Mouse (Mus musculus) kidney, postnatal 0 days (tissue): ENCODE measurements at regions not wholly inside any gene's neighbourhood (a gene's known extent, or its start where the extent isn't known, plus 50 kb on each side); places are given as distances from the start of the nearest gene placed in this dataset.

ENCODE experiments used
- ATAC-seq: fragments of 200-750 bp; cut with Nextera tagmentation; replicated peaks from 2 replicates; pipeline ENCODE4 v1.8.0; 2017; ENCODE audit warnings: low read depth, moderate number of reproducible peaks, moderate TSS enrichment, moderate library complexity; ENCODE audit not compliant: low FRiP score
- DNase-seq: peaks from one replicate; pipeline ENCODE4 v3.0.0-alpha.2; 2016; ENCODE audit warnings: low spot score
- H3K27ac ChIP-seq: fragments of 300-500 bp; sonication (generic); 2 replicates; pipeline ENCODE4 v1.5.1; 2014; ENCODE audit warnings: mild to moderate bottlenecking
- H3K27me3 ChIP-seq: fragments of 300-500 bp; sonication (generic); 2 replicates; pipeline ENCODE4 v1.6.1; 2014; ENCODE audit warnings: low read length, mixed read lengths; ENCODE audit not compliant: insufficient read depth
- H3K36me3 ChIP-seq: fragments of 300-500 bp; sonication (generic); 2 replicates; pipeline ENCODE4 v1.6.1; 2014; ENCODE audit warnings: low read length, mixed read lengths; ENCODE audit not compliant: insufficient read depth
- H3K4me1 ChIP-seq: fragments of 300-500 bp; sonication (generic); replicated peaks from 2 replicates; pipeline ENCODE4 v1.6.1; 2014; ENCODE audit warnings: antibody characterized with exemption, low read length, mixed read lengths; ENCODE audit not compliant: insufficient read depth
- H3K4me2 ChIP-seq: fragments of 300-500 bp; sonication (generic); 2 replicates; pipeline ENCODE4 v1.6.1; 2014; ENCODE audit warnings: mild to moderate bottlenecking, low read length, moderate library complexity, mixed read lengths
- H3K4me3 ChIP-seq: fragments of 300-500 bp; sonication (generic); replicated peaks from 2 replicates; pipeline ENCODE4 v1.5.1; 2014; ENCODE audit warnings: low read depth, low read length
- H3K9ac ChIP-seq: fragments of 300-500 bp; sonication (generic); 2 replicates; pipeline ENCODE4 v1.6.1; 2014; ENCODE audit warnings: low read depth, low read length
- H3K9me3 ChIP-seq: fragments of 300-500 bp; sonication (generic); replicated peaks from 2 replicates; pipeline ENCODE4 v1.6.1; 2016; ENCODE audit warnings: low read length, inconsistent platforms, mixed read lengths
- CTCF ChIP-seq: IDR thresholded peaks from 2 replicates; pipeline ENCODE4 v1.5.1; 2016; ENCODE audit warnings: antibody characterized with exemption, low read depth, mild to moderate bottlenecking, moderate library complexity
- WGBS: fragments of 180-500 bp; shearing (Covaris S2); extraction: QIAGEN DNeasy Blood & Tissue Kit; methylation state at CpG from one replicate; pipeline ENCODE4 v1.1.7; 2014; 5-methylcytosine and 5-hydroxymethylcytosine counted together

DNA sequence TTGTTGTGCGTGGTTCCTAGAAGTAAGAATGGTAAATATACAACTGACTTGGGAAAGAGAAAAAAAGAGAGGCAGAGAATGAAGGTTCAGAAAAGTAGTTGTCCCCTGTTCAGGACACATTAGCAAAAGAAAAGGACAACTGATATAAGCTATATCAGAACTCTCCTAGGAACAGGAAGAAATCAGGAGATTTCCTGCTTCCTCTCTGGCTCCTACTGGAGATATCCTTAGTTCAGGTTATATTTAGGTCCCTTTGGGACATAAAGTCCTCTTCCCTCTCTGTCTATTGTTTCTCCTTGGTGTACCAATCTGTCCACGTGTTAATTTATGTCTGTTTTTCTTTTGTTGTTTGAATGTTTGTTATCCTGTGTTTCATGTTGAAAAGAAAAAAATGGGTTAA is 410.7 kb upstream of the Marcks start:
- H3K9me3 ChIP-seq, result no peaks in the 10 kb centered on the region
- TF ChIP-seq CTCF, result no peak
- no peak overlapping the region for H3K4me2 ChIP-seq
- H3K36me3 ChIP-seq, result no peaks in the 10 kb centered on the region
- peak; percentile 4 for DNase-seq
- no peak overlapping the region for H3K9ac ChIP-seq
- no peak overlapping the region for H3K4me3 ChIP-seq
- 88% methylated on average over 2 of the region's 2 CpGs for WGBS
- ATAC-seq, result no peak
- no peak overlapping the region for H3K27ac ChIP-seq
- no peaks in the 10 kb centered on the region for H3K27me3 ChIP-seq
- H3K4me1 ChIP-seq, result no peaks in the 10 kb centered on the region

DNA sequence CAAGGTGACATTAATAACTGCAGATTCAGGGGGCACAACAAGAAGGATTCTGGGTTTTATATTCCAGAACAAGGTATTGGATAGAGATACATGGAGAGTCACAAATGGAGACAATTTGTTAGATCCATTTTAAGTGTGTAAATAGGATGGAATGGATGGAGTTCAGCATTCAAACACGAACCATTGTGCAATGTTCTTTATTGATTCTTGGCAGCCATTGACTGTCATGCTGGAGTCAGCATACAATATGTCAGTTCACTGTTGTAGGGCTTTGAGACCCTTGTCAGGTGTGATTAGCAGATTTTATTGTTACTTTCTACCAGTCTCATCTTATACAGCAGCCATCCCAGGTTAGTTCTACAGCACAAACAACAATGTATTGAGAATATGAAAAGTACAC is 402.0 kb upstream of the Marcks start:
- Histone ChIP-seq H3K36me3 (no peaks in the 10 kb centered on the region), H3K4me3 (no peak overlapping the region), H3K4me2 (no peak overlapping the region), H3K4me1 (no peaks in the 10 kb centered on the region), H3K27me3 (no peaks in the 10 kb centered on the region), H3K9ac (no peak overlapping the region), H3K9me3 (no peaks in the 10 kb centered on the region), H3K27ac (no peak overlapping the region)
- ATAC-seq (no peak), DNase-seq (no peak)
- TF ChIP-seq CTCF, result no peak
- 85% methylated on average over 1 of the region's 1 CpGs for WGBS

DNA sequence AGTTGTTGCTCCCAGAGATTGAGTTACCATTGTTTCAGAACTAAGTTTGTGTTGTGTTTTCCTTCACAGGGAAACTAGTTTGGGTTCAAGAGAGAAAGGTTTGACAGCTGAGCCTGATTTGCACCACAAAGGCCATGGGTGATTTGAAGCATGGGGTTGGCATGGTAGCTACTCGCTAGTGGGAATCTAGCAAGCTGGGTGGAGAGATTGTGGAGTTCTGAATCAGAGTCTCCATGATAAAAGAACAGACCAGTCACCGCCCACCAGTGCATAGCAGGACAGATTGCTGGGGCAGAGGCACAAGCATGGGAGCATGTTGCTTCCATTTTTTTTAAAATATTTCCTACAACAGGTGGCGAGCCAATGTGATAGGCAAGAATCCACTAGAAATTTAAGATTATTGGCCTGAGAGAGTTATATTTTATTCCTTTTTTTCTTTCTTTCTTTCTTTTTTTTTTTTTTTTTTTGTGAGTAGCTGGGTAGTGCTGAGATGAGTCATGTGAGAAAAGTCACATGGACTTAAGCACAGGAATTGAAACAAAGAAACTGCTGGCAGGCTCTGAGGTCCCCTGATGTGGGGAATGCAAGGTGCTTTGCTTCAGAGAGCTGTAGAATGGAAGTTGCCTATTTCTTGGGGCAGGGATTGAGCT is 367.4 kb upstream of the Marcks start:
- WGBS, result 89% methylated on average over 3 of the region's 3 CpGs
- TF ChIP-seq CTCF, result no peak
- no peaks in the 10 kb centered on the region for H3K36me3 ChIP-seq
- H3K4me3 ChIP-seq, result no peak overlapping the region
- H3K4me2 ChIP-seq, result no peak overlapping the region
- no peaks in the 10 kb centered on the region for H3K4me1 ChIP-seq
- no peaks in the 10 kb centered on the region for H3K27me3 ChIP-seq
- no peak overlapping the region for H3K27ac ChIP-seq
- no peak overlapping the region for H3K9ac ChIP-seq
- DNase-seq (no peak), ATAC-seq (no peak)
- no peaks in the 10 kb centered on the region for H3K9me3 ChIP-seq

DNA sequence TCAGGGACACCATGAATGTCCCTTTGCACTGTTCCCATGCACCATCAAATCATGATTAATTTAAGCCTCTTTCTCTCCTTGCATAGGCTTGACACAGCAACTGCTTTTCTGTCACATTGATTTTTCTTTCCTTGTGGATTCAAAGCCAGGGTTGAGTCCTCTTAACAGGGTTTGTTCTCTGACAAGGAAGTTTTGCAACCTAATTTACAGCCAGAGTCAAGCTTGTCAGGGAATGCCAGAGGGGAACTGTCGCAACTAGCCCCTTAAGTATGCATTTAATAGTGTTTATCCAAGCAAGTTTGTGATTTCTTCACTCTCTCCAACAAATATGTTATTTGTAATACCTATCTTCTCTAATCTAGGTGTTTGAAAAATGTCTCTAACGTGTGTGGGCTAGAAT is 365.7 kb upstream of the Marcks start:
- Histone ChIP-seq H3K4me1 (no peaks in the 10 kb centered on the region), H3K27ac (no peak overlapping the region), H3K9ac (no peak overlapping the region), H3K36me3 (no peaks in the 10 kb centered on the region), H3K4me3 (no peak overlapping the region), H3K9me3 (no peaks in the 10 kb centered on the region), H3K27me3 (no peaks in the 10 kb centered on the region), H3K4me2 (no peak overlapping the region)
- peak; percentile 25 for DNase-seq
- no peak for TF ChIP-seq CTCF
- ATAC-seq, result no peak
- 36% methylated on average over 2 of the region's 2 CpGs for WGBS

DNA sequence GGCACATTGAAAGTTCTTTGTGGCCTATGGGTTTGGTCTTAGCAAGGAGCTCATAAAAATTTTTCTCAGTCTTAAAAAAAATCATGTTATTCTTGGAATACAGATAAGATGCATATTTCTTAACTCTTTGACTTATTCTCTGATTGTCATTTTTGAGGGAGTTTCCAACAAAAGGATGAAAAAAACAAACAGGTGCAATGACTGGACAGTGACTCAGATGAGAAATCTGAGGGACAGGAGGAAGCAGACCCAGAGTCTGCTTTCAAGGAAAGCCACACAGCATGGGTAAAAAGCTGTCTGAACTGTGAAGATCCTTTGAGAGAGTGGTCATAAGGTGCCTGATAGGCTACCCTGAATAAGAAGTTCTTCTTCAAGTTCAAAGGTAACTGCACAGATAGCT is 363.8 kb upstream of the Marcks start:
- no peak for DNase-seq
- Histone ChIP-seq H3K27ac (no peak overlapping the region), H3K9me3 (no peaks in the 10 kb centered on the region), H3K36me3 (no peaks in the 10 kb centered on the region), H3K4me1 (no peaks in the 10 kb centered on the region), H3K4me2 (no peak overlapping the region), H3K4me3 (no peak overlapping the region), H3K27me3 (no peaks in the 10 kb centered on the region), H3K9ac (no peak overlapping the region)
- ATAC-seq, result no peak
- no peak for TF ChIP-seq CTCF

DNA sequence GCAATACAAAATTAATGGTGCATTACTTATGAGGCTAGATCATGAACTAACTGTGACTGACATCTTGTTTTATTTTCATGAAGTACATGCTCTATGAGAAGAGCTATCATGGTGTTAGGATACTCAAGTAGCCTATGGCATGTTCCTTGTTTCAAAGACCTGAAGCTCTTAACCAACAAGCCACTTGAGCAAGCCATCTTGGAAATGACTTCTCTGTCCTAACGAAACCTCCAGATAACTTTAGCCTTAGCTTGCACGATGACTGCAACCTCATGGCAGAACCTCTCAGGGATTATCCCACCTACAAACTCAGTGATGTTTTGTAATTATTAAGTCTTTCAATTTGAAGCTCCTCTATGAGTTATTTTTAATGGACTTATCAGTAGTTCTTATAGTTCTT is 362.3 kb upstream of the Marcks start:
- Histone ChIP-seq H3K36me3 (no peaks in the 10 kb centered on the region), H3K4me1 (no peaks in the 10 kb centered on the region), H3K27ac (no peak overlapping the region), H3K27me3 (no peaks in the 10 kb centered on the region), H3K4me2 (no peak overlapping the region), H3K9ac (no peak overlapping the region), H3K4me3 (no peak overlapping the region), H3K9me3 (no peaks in the 10 kb centered on the region)
- no peak for TF ChIP-seq CTCF
- no peak for ATAC-seq
- WGBS, result 97% methylated on average over 2 of the region's 2 CpGs
- no peak for DNase-seq

DNA sequence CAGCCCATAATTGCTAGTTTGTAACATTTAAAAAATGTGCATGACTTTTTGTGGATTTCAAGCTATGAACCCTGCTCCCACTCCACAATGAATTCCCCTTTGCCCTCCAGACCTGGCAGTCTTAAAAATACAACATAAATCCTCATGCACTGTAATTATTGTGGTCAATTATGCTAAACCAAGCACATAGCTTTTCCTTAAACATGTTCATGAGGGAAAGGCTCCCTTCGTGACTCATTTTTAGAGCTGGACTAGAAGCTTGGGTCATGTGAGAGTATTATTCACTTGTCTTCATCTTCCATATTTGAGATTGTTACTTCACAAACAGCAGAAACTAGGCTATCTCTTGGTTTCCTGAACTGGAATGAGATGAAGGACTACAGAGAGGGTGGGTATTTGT is 356.7 kb upstream of the Marcks start:
- 54% methylated on average over 1 of the region's 1 CpGs for WGBS
- no peak overlapping the region for H3K27ac ChIP-seq
- no peak for TF ChIP-seq CTCF
- no peak overlapping the region for H3K9ac ChIP-seq
- H3K4me2 ChIP-seq, result no peak overlapping the region
- peak; percentile 28 for DNase-seq
- H3K27me3 ChIP-seq, result no peaks in the 10 kb centered on the region
- H3K9me3 ChIP-seq, result no peaks in the 10 kb centered on the region
- H3K4me1 ChIP-seq, result no peaks in the 10 kb centered on the region
- no peak for ATAC-seq
- no peak overlapping the region for H3K4me3 ChIP-seq
- no peaks in the 10 kb centered on the region for H3K36me3 ChIP-seq
